Mouse (Mus musculus) lung, postnatal 0 days (tissue): Measurements from ENCODE around the gene Ablim1.

Source experiments
- CTCF ChIP-seq: IDR thresholded peaks from 2 replicates; pipeline ENCODE4 v1.5.1; 2016; ENCODE audit warnings: antibody characterized with exemption, mild to moderate bottlenecking
- EP300 ChIP-seq: IDR thresholded peaks from 2 replicates; pipeline ENCODE4 v1.6.1; 2016; ENCODE audit warnings: antibody characterized with exemption, mild to moderate bottlenecking, control low read depth

DNA sequence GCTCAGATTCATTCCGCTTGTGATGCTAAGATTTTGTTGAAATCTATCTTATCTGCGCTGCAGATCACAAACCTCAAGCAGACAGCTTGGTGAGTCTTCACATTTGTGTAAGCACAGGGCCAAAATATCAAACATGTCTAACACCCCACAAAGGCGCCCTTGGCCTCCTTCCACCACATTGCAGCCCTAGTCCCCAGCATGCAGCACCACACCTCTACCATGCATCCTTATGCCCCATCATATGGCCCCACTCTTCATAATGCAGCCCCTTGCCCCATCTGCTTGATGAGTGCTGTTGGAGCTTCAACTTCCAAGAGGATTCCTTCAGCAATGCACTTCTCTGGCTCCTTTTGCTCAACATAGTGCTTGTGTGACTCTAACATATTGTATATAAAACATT, 85.6 kb downstream of the Ablim1 start:
- no peak for TF ChIP-seq CTCF
- no peak for TF ChIP-seq EP300
